Mouse (Mus musculus) testis, adult 2 months (tissue): ENCODE measurements at regions not wholly inside any gene's neighbourhood (a gene's known extent, or its start where the extent isn't known, plus 50 kb on each side); places are given as distances from the start of the nearest gene placed in this dataset.

Experiments
- H3K27ac ChIP-seq: fragments of 200-500 bp; 2 replicates; pipeline ENCODE4 v1.5.1; 2012; ENCODE audit warnings: low read depth, low read length; ENCODE audit not compliant: control insufficient read depth, insufficient read depth
- H3K27me3 ChIP-seq: fragments of 200-500 bp; 2 replicates; pipeline ENCODE4 v1.6.1; 2012; ENCODE audit warnings: mild to moderate bottlenecking, low read length, moderate library complexity; ENCODE audit not compliant: control insufficient read depth, insufficient read depth
- H3K36me3 ChIP-seq: fragments of 200-500 bp; 2 replicates; pipeline ENCODE4 v1.6.1; 2012; ENCODE audit warnings: mild to moderate bottlenecking, low read length; ENCODE audit not compliant: control insufficient read depth, insufficient read depth
- H3K4me1 ChIP-seq: fragments of 200-500 bp; 2 replicates; pipeline ENCODE4 v1.6.1; 2012; ENCODE audit warnings: low read length; ENCODE audit not compliant: control insufficient read depth, insufficient read depth
- H3K4me3 ChIP-seq: fragments of 200-500 bp; 2 replicates; pipeline ENCODE4 v1.5.1; 2012; ENCODE audit warnings: low read depth, mild to moderate bottlenecking, low read length, moderate library complexity, mixed read lengths; ENCODE audit not compliant: control insufficient read depth
- CTCF ChIP-seq: fragments of 200-500 bp; IDR thresholded peaks from 2 replicates; pipeline ENCODE4 v1.5.1; 2012; ENCODE audit warnings: low read depth, mild to moderate bottlenecking, inconsistent platforms, low read length, moderate library complexity; ENCODE audit not compliant: control insufficient read depth, insufficient read depth, insufficient replicate concordance
- POLR2A ChIP-seq: fragments of 200-500 bp; IDR thresholded peaks from 2 replicates; pipeline ENCODE4 v1.6.1; 2012; ENCODE audit warnings: low read depth, mild to moderate bottlenecking, inconsistent platforms, low read length, moderate library complexity; ENCODE audit not compliant: control insufficient read depth

- no peaks in the 10 kb centered on the region for H3K27me3 ChIP-seq
- TF ChIP-seq POLR2A (no peak), CTCF (no peak)
- H3K4me1 ChIP-seq: peaks cover 6% of the 10 kb centered on the region
- H3K4me3 ChIP-seq: no peak overlapping the region
- H3K27ac ChIP-seq: 0 out of 2 replicates have a peak overlapping the region, but pooled peaks have one; percentile 54
- no peaks in the 10 kb centered on the region for H3K36me3 ChIP-seq
Measured at GRCm38 (mm10) chr14:31960201-31960854, 68.5 kb upstream of the Galnt15 start.

GRCm38 (mm10) chr14:31961442-31961841, 67.3 kb upstream of the Galnt15 start:
- TF ChIP-seq CTCF: no peak
- no peak for TF ChIP-seq POLR2A
- Histone ChIP-seq H3K4me1 (peaks cover 6% of the 10 kb centered on the region), H3K27me3 (no peaks in the 10 kb centered on the region), H3K4me3 (no peak overlapping the region), H3K36me3 (no peaks in the 10 kb centered on the region), H3K27ac (peak overlapping the region; percentile 21; the same call in 1 of the 2 replicates)

- Histone ChIP-seq H3K36me3 (no peaks in the 10 kb centered on the region), H3K27ac (peak overlapping the region; percentile 69), H3K4me1 (peaks cover 3% of the 10 kb centered on the region), H3K27me3 (no peaks in the 10 kb centered on the region), H3K4me3 (no peak overlapping the region)
- TF ChIP-seq POLR2A: no peak
- no peak for TF ChIP-seq CTCF
Measured at GRCm38 (mm10) chr14:31963131-31963911, 65.5 kb upstream of the Galnt15 start.

- TF ChIP-seq CTCF (no peak), POLR2A (no peak)
- no peaks in the 10 kb centered on the region for H3K36me3 ChIP-seq
- H3K27ac ChIP-seq: peak overlapping the region; percentile 69
- no peak overlapping the region for H3K4me3 ChIP-seq
- H3K27me3 ChIP-seq: no peaks in the 10 kb centered on the region
- H3K4me1 ChIP-seq: peaks cover 3% of the 10 kb centered on the region
Measured at GRCm38 (mm10) chr14:31964076-31964475, 64.7 kb upstream of the Galnt15 start.

- TF ChIP-seq POLR2A (no peak), CTCF (no peak)
- H3K36me3 ChIP-seq: no peaks in the 10 kb centered on the region
- no peaks in the 10 kb centered on the region for H3K27me3 ChIP-seq
- peaks cover 3% of the 10 kb centered on the region for H3K4me1 ChIP-seq
- H3K4me3 ChIP-seq: no peak overlapping the region
- H3K27ac ChIP-seq: no peak overlapping the region
Measured at GRCm38 (mm10) chr14:31964831-31965230, 64.0 kb upstream of the Galnt15 start.

- no peaks in the 10 kb centered on the region for H3K27me3 ChIP-seq
- no peak overlapping the region for H3K27ac ChIP-seq
- TF ChIP-seq POLR2A: no peak
- no peak for TF ChIP-seq CTCF
- no peak overlapping the region for H3K4me3 ChIP-seq
- no peaks in the 10 kb centered on the region for H3K4me1 ChIP-seq
- no peaks in the 10 kb centered on the region for H3K36me3 ChIP-seq
Measured at GRCm38 (mm10) chr14:31969531-31969930, 59.3 kb upstream of the Galnt15 start.

GRCm38 (mm10) chr14:31970245-31970830, 58.5 kb upstream of the Galnt15 start:
- H3K36me3 ChIP-seq: no peaks in the 10 kb centered on the region
- TF ChIP-seq POLR2A (no peak), CTCF (no peak)
- no peak overlapping the region for H3K27ac ChIP-seq

More at GRCm38 (mm10) chr14:31970245-31970830, 58.5 kb upstream of the Galnt15 start:
- Histone ChIP-seq H3K4me3 (no peak overlapping the region), H3K4me1 (no peaks in the 10 kb centered on the region), H3K27me3 (no peaks in the 10 kb centered on the region)
